Mouse (Mus musculus) embryonic facial prominence, embryonic 11.5 days (tissue): Measurements from ENCODE around the gene Nlrp6. TPM values are rescaled to one million over a fixed set of nuclear protein-coding genes. Genes with fewer than 3 reads are reported as not detected.

Experiments
- ATAC-seq: fragments of 200-750 bp; cut with Nextera tagmentation; replicated peaks from 2 replicates; pipeline ENCODE4 v1.8.0; 2017; ENCODE audit warnings: low read depth; ENCODE audit not compliant: insufficient number of reproducible peaks, low FRiP score, low TSS enrichment
- DNase-seq: peaks from one replicate; pipeline ENCODE4 v3.0.0-alpha.2; 2015; ENCODE audit warnings: low spot score
- H3K27ac ChIP-seq: fragments of 300-500 bp; sonication (generic); replicated peaks from 2 replicates; pipeline ENCODE4 v1.5.1; 2014; ENCODE audit warnings: mild to moderate bottlenecking, low read depth, low read length, control low read depth
- H3K27me3 ChIP-seq: fragments of 300-500 bp; sonication (generic); 2 replicates; pipeline ENCODE4 v1.6.1; 2014; ENCODE audit warnings: mild to moderate bottlenecking, low read length, moderate library complexity, mixed read lengths; ENCODE audit not compliant: control insufficient read depth, insufficient read depth
- H3K36me3 ChIP-seq: fragments of 300-500 bp; sonication (generic); replicated peaks from 2 replicates; pipeline ENCODE4 v1.6.1; 2014; ENCODE audit warnings: low read depth, mild to moderate bottlenecking, low read length, moderate library complexity, mixed read lengths; ENCODE audit not compliant: control insufficient read depth, insufficient read depth
- H3K4me1 ChIP-seq: fragments of 300-500 bp; sonication (generic); 2 replicates; pipeline ENCODE4 v1.6.1; 2014; ENCODE audit warnings: low read length, mixed read lengths; ENCODE audit not compliant: control insufficient read depth, insufficient read depth
- H3K4me2 ChIP-seq: fragments of 300-500 bp; sonication (generic); 2 replicates; pipeline ENCODE4 v1.6.1; 2014; ENCODE audit warnings: low read depth, mild to moderate bottlenecking, control low read depth, low read length, moderate library complexity
- H3K4me3 ChIP-seq: fragments of 300-500 bp; sonication (generic); 2 replicates; pipeline ENCODE4 v1.5.1; 2014; ENCODE audit warnings: low read depth, low read length, control low read depth
- H3K9ac ChIP-seq: fragments of 300-500 bp; sonication (generic); replicated peaks from 2 replicates; pipeline ENCODE4 v1.6.1; 2014; ENCODE audit warnings: mild to moderate bottlenecking, control low read depth, low read length
- H3K9me3 ChIP-seq: fragments of 300-500 bp; sonication (generic); replicated peaks from 2 replicates; pipeline ENCODE4 v1.6.1; 2016; ENCODE audit warnings: mild to moderate bottlenecking, low read length, inconsistent platforms, mixed read lengths; ENCODE audit not compliant: control insufficient read depth
- WGBS: fragments of 180-500 bp; shearing (Covaris S2); extraction: QIAGEN DNeasy Blood & Tissue Kit; methylation state at CpG from one replicate; pipeline ENCODE4 v1.1.7; 2014; 5-methylcytosine and 5-hydroxymethylcytosine counted together
- polyA plus RNA-seq: library from polyadenylated mRNA; unstranded; fragments of >200 nt; fragmentation: Nextera tagmentation; extraction: Ambion mirVana; gene quantifications from 2 replicates; pipeline ENCODE4 v1.2.1, GENCODE M21; 2014

The Nlrp6 gene
- polyA plus RNA-seq, 1 experiment from 2014 or later = not detected

- DNase-seq (no peak), ATAC-seq (no peak)
- peaks cover 8% of the 10 kb centered on the region for H3K4me1 ChIP-seq
- H3K9ac ChIP-seq = no peak overlapping the region
- H3K9me3 ChIP-seq = no peaks in the 10 kb centered on the region
- WGBS = 83% methylated on average over 11 of the region's 11 CpGs
- H3K27ac ChIP-seq = no peak overlapping the region
- H3K27me3 ChIP-seq = no peaks in the 10 kb centered on the region
- no peak overlapping the region for H3K4me3 ChIP-seq
- no peak overlapping the region for H3K4me2 ChIP-seq
- H3K36me3 ChIP-seq = no peaks in the 10 kb centered on the region
These were observed 32.4 kb downstream of the Nlrp6 start for GRCm38 (mm10) chr7:140953133-140953532.

- H3K9me3 ChIP-seq = no peaks in the 10 kb centered on the region
- peaks cover 8% of the 10 kb centered on the region for H3K4me1 ChIP-seq
- DNase-seq (no peak), ATAC-seq (no peak)
- H3K4me3 ChIP-seq = peak overlapping the region; percentile 55
- no peaks in the 10 kb centered on the region for H3K27me3 ChIP-seq
- no peak overlapping the region for H3K27ac ChIP-seq
- no peaks in the 10 kb centered on the region for H3K36me3 ChIP-seq
- peak overlapping the region; percentile 37 for H3K9ac ChIP-seq
- H3K4me2 ChIP-seq = peak overlapping the region; percentile 67
- WGBS = 67% methylated on average over 15 of the region's 15 CpGs
These were observed 33.4 kb downstream of the Nlrp6 start for GRCm38 (mm10) chr7:140953800-140954732.

- H3K9ac ChIP-seq = peak overlapping the region; percentile 37
- DNase-seq = no peak
- H3K4me1 ChIP-seq = peaks cover 8% of the 10 kb centered on the region
These were observed 34.0 kb downstream of the Nlrp6 start for GRCm38 (mm10) chr7:140954733-140955071.

GRCm38 (mm10) chr7:140955342-140955741 lies 34.6 kb downstream of the Nlrp6 start:
- Histone ChIP-seq H3K27ac (peak overlapping the region; percentile 89), H3K4me2 (peak overlapping the region; percentile 67), H3K36me3 (no peaks in the 10 kb centered on the region), H3K4me1 (peaks cover 8% of the 10 kb centered on the region), H3K27me3 (no peaks in the 10 kb centered on the region), H3K9me3 (no peaks in the 10 kb centered on the region), H3K9ac (peak overlapping the region; percentile 69), H3K4me3 (peak overlapping the region; percentile 55)
- 15% methylated on average over 17 of the region's 17 CpGs for WGBS
- DNase-seq = peak; percentile 54
- peak; percentile 50 for ATAC-seq

More at GRCm38 (mm10) chr7:140954733-140955071, 34.0 kb downstream of the Nlrp6 start:
- peak overlapping the region; percentile 67 for H3K4me2 ChIP-seq
- H3K36me3 ChIP-seq = no peaks in the 10 kb centered on the region
- H3K9me3 ChIP-seq = no peaks in the 10 kb centered on the region
- H3K27me3 ChIP-seq = no peaks in the 10 kb centered on the region
- 8% methylated on average over 9 of the region's 9 CpGs for WGBS
- no peak for ATAC-seq
- H3K27ac ChIP-seq = no peak overlapping the region
- peak overlapping the region; percentile 55 for H3K4me3 ChIP-seq

GRCm38 (mm10) chr7:140955758-140956555 lies 35.3 kb downstream of the Nlrp6 start, which contains the start of the genes Gm45717 and Ifitm2:
Gene Gm45717 (minus strand): TSS chr7:140955937.
Gene Ifitm2 (minus strand): TSS chr7:140955987.
- peaks cover 8% of the 10 kb centered on the region for H3K4me1 ChIP-seq
- H3K36me3 ChIP-seq = no peaks in the 10 kb centered on the region
- H3K27ac ChIP-seq = peak within 1 kb of the TSS; percentile 89
- no peaks in the 10 kb centered on the region for H3K27me3 ChIP-seq
- ATAC-seq = peak; percentile 80
- no peaks in the 10 kb centered on the region for H3K9me3 ChIP-seq
- H3K4me3 ChIP-seq = peak within 1 kb of the TSS; percentile 55
- peak; percentile 88 for DNase-seq
- peak within 1 kb of the TSS; percentile 69 for H3K9ac ChIP-seq
- H3K4me2 ChIP-seq = peak within 1 kb of the TSS; percentile 67
- WGBS = 11% methylated on average over 11 of the region's 11 CpGs

DNA sequence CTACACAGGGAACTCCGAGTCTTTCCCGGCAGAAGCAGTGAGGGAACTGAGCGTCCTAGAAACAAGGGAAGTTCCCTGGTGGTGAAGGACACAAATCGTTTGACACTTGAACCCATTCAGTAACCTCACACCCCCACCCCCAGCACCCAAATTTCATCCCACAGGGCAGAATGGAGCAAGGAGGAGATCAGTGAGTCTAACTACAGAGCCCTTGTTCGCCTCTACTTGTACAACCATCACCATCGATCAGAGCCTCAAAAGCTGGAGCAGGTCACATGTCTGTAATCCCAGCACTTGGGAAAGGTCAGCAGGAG lies 35.8 kb downstream of the Nlrp6 start:
- no peak for ATAC-seq
- Histone ChIP-seq H3K9me3 (no peaks in the 10 kb centered on the region), H3K4me2 (no peak overlapping the region; the same call in 1 of the 2 replicates), H3K9ac (no peak overlapping the region), H3K27ac (peak overlapping the region; percentile 89), H3K27me3 (no peaks in the 10 kb centered on the region), H3K4me3 (no peak overlapping the region), H3K4me1 (peaks cover 8% of the 10 kb centered on the region), H3K36me3 (no peaks in the 10 kb centered on the region)
- 41% methylated on average over 6 of the region's 6 CpGs for WGBS
- no peak for DNase-seq

GRCm38 (mm10) chr7:140959181-140959901 lies 38.6 kb downstream of the Nlrp6 start:
- Histone ChIP-seq H3K36me3 (no peaks in the 10 kb centered on the region), H3K9me3 (no peaks in the 10 kb centered on the region), H3K9ac (no peak overlapping the region), H3K27me3 (no peaks in the 10 kb centered on the region), H3K4me3 (no peak overlapping the region), H3K27ac (no peak overlapping the region), H3K4me2 (no peak overlapping the region), H3K4me1 (peaks cover 4% of the 10 kb centered on the region; the same call in 1 of the 2 replicates)
- WGBS = 7% methylated on average over 9 of the region's 9 CpGs
- ATAC-seq (no peak), DNase-seq (peak; percentile 74)
